Mouse (Mus musculus): ENCODE measurements around the gene Cox6b1.

DNA sequence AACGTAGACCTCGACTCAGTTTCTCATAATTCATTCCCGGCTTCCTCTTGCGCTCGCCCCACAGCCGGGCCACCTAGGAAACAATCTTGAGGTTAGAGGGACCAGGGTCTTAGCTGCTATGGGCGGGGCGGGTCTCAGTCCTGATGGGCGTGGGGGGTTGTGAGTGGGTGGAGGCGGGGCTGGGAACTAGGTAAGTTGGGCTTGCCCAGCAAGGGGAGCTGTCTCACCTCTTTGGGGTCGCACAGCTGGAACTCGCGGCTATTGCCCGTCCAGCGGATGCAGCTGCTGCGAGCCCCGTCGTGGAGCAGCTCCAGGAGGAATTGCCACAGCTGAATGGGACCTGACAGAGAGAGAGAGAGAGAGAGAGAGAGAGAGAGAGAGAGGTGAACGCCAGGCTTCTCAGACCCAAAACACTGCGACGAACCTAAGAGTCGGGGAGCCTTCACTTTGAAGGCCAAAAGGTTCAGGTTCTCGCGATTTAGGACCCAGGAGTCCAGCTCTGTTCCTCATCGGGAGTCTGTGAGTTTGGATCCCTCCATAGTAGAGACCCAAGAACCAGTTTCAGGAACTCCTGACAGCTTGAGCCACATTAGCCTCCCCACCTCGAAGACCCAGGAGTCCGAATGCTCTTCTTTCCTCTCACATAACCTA is 7.9 kb upstream of the Cox6b1 start:
- TF ChIP-seq CTCF (IDR thresholded peaks at IDR 0.05; ENCODE audit: low read depth): no peak
- no peak for TF ChIP-seq EP300 (IDR thresholded peaks at IDR 0.05; ENCODE audit: low read depth)

Data from heart, postnatal 0 days (tissue).